Mouse (Mus musculus) splenic B cell, adult 2 months (primary cell): ENCODE data around the gene Ccdc28b.
A peak's percentile ranks its signal among the peaks of the same experiment; 100 is the strongest.

ENCODE experiments used
- DNase-seq: peaks from one replicate; pipeline ENCODE4 v3.0.0-alpha.2; 2011; ENCODE audit warnings: low read depth, low spot score
- H3K27me3 ChIP-seq: 2 replicates; pipeline ENCODE4 v1.6.1; 2012; ENCODE audit warnings: mild to moderate bottlenecking, low read length, moderate library complexity, mixed read lengths; ENCODE audit not compliant: control insufficient read depth, poor library complexity, insufficient read depth, severe bottlenecking
- H3K36me3 ChIP-seq: 2 replicates; pipeline ENCODE4 v1.6.1; 2012; ENCODE audit warnings: mild to moderate bottlenecking, low read length, moderate library complexity, mixed read lengths; ENCODE audit not compliant: control insufficient read depth, poor library complexity, insufficient read depth, severe bottlenecking

The Ccdc28b gene

GRCm38 (mm10) chr4:129617121-129617641 lies 6.6 kb downstream of the Ccdc28b start:
- Histone ChIP-seq H3K27me3 (no peaks in the 10 kb centered on the region), H3K36me3 (no peaks in the 10 kb centered on the region; the same call in 1 of the 2 replicates)
- no peak for DNase-seq

- no peak for DNase-seq
- H3K36me3 ChIP-seq, result no peaks in the 10 kb centered on the region; the same call in 1 of the 2 replicates
- no peaks in the 10 kb centered on the region for H3K27me3 ChIP-seq
These were observed 7.1 kb downstream of the Ccdc28b start for GRCm38 (mm10) chr4:129616631-129617030.

- no peaks in the 10 kb centered on the region; the same call in 1 of the 2 replicates for H3K36me3 ChIP-seq
- H3K27me3 ChIP-seq, result no peaks in the 10 kb centered on the region
- DNase-seq, result no peak
These were observed 7.9 kb downstream of the Ccdc28b start for GRCm38 (mm10) chr4:129615801-129616290.

GRCm38 (mm10) chr4:129614093-129614492 lies 9.7 kb downstream of the Ccdc28b start, which contains the start of gene Dcdc2b:
Dcdc2b (minus strand) TSS chr4:129614257.
- no peaks in the 10 kb centered on the region; the same call in 1 of the 2 replicates for H3K36me3 ChIP-seq
- no peak for DNase-seq
- H3K27me3 ChIP-seq, result no peaks in the 10 kb centered on the region

- no peak for DNase-seq
- peaks cover 5% of the 10 kb centered on the region; the same call in 1 of the 2 replicates for H3K36me3 ChIP-seq
These were observed 13.3 kb downstream of the Ccdc28b start for GRCm38 (mm10) chr4:129610472-129610871.

GRCm38 (mm10) chr4:129610026-129610425 lies 13.7 kb downstream of the Ccdc28b start:
- Histone ChIP-seq H3K27me3 (no peaks in the 10 kb centered on the region), H3K36me3 (peaks cover 8% of the 10 kb centered on the region)
- DNase-seq, result no peak

More at GRCm38 (mm10) chr4:129610472-129610871, 13.3 kb downstream of the Ccdc28b start:
- H3K27me3 ChIP-seq, result no peaks in the 10 kb centered on the region

GRCm38 (mm10) chr4:129609139-129609631 lies 14.6 kb downstream of the Ccdc28b start:
- Histone ChIP-seq H3K27me3 (no peaks in the 10 kb centered on the region), H3K36me3 (peaks cover 8% of the 10 kb centered on the region)
- DNase-seq, result no peak

- no peaks in the 10 kb centered on the region for H3K27me3 ChIP-seq
- peak; percentile 93 for DNase-seq
These were observed 15.2 kb downstream of the Ccdc28b start for GRCm38 (mm10) chr4:129608426-129609025.

GRCm38 (mm10) chr4:129600233-129601158 lies 23.3 kb downstream of the Ccdc28b start, which contains the start of the genes Eif3i and Tmem234:
Eif3i (minus strand) TSS chr4:129600648.
Tmem234 (plus strand) TSS chr4:129600668.
- DNase-seq, result peak; percentile 85
- peaks cover 7% of the 10 kb centered on the region for H3K36me3 ChIP-seq
- no peaks in the 10 kb centered on the region for H3K27me3 ChIP-seq

More at GRCm38 (mm10) chr4:129608426-129609025, 15.2 kb downstream of the Ccdc28b start:
- H3K36me3 ChIP-seq, result peaks cover 8% of the 10 kb centered on the region

GRCm38 (mm10) chr4:129588865-129589264 lies 34.9 kb downstream of the Ccdc28b start:
- Histone ChIP-seq H3K36me3 (peaks cover 2% of the 10 kb centered on the region), H3K27me3 (no peaks in the 10 kb centered on the region)
- DNase-seq, result no peak

GRCm38 (mm10) chr4:129586943-129587342 lies 36.8 kb downstream of the Ccdc28b start:
- H3K36me3 ChIP-seq, result peaks cover 2% of the 10 kb centered on the region
- H3K27me3 ChIP-seq, result no peaks in the 10 kb centered on the region
- no peak for DNase-seq

GRCm38 (mm10) chr4:129585773-129586172 lies 38.0 kb downstream of the Ccdc28b start:
- no peak for DNase-seq
- Histone ChIP-seq H3K27me3 (no peaks in the 10 kb centered on the region), H3K36me3 (no peaks in the 10 kb centered on the region)

GRCm38 (mm10) chr4:129584884-129585608 lies 38.7 kb downstream of the Ccdc28b start:
- no peaks in the 10 kb centered on the region for H3K36me3 ChIP-seq
- peak; percentile 91 for DNase-seq
- no peaks in the 10 kb centered on the region for H3K27me3 ChIP-seq

- DNase-seq, result peak; percentile 64
- no peaks in the 10 kb centered on the region for H3K27me3 ChIP-seq
- H3K36me3 ChIP-seq, result no peaks in the 10 kb centered on the region
These were observed 39.4 kb downstream of the Ccdc28b start for GRCm38 (mm10) chr4:129584370-129584769.
